Mouse (Mus musculus): ENCODE measurements around the gene A230050P20Rik. TPM values are rescaled to one million over a fixed set of nuclear protein-coding genes. Genes with fewer than 3 reads are reported as not detected.

A230050P20Rik gene
- total RNA-seq (2023): 10 to 100 TPM; 46.3 to 59.5 TPM

DNA sequence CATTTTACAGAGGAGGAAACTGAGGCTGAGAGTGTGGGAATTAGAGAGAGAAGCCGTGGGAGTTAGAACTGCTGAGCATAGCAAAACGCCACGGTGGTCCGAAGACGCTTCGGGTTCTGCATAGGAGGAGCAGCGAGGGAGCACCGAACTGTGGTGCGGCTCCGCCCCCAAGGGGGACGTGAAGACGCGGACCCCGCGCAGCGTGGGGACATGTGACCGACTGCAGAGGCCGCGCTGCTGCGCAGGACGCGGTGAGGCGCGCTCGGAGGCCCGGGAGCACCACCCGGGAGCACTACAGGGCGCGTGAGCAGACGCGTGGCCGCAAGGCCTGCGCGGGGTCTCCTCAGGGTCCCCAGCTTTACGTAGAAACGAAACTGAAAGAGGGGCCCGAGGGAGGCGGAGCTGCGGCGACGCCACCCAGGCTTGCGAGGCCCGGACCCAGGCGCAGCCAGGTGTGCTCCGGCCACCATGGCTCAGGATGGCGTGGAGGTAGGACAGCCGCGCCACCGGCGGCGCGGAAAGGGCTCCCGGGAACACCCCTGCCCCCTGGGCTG, at the start of gene A230050P20Rik:
TSS of gene A230050P20Rik (plus strand) at position 195 of the 554 bp plus-strand sequence.

GRCm38 (mm10) chr9:20879097-20879792, 10.8 kb downstream of the A230050P20Rik start, which contains the start of gene Angptl6:
Angptl6 (minus strand) TSS chr9:20879727.

GRCm38 (mm10) chr9:20887704-20888385, 19.4 kb downstream of the A230050P20Rik start, which contains the start of gene Ppan:
Ppan (plus strand) TSS chr9:20888175.

DNA sequence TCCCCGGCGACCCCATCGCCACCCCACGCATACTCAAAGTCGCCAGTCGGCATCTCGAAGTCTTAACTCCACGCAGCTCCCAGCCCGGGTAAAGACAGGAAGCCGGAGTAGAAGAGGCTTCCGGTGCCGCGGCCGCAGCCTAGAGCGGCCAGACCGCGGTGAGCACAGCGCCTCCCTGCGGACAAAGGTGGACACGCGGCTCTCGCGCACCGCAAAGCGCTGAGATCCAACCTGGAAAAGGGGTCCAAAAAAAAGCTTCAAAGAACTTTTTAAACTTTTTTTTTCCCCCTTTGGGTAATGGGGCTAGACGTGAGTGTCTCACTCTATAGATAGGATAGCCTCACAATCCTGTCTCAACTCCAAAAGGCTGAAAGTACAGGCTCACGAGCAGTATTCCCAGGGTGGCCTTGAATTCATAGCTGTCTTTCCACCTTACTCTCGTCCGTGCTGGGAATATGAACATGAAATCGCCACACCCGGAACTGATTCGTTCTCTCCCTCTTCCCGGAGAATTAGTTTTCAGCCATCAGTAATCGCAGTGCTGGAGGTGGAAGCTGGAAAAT, 30.1 kb downstream of the A230050P20Rik start, which contains the start of gene Eif3g:
TSS of gene Eif3g (minus strand) at position 113 of the 563 bp plus-strand sequence.

Other genes with a start within 250 kb of the A230050P20Rik start
- 100 to 1,000 TPM; 357 to 362 TPM for gene Ubl5, start 225.8 kb upstream of the A230050P20Rik start, total RNA-seq (2023)
- 10 to 100 TPM; 87.5 to 95.9 TPM for gene Fbxl12, start 223.9 kb upstream of the A230050P20Rik start, total RNA-seq (2023)
- 10 to 100 TPM; 18.0 to 18.3 TPM for gene Pin1, start 216.5 kb upstream of the A230050P20Rik start, total RNA-seq (2023)
- gene Olfm2, start 122.3 kb upstream of the A230050P20Rik start, total RNA-seq (2023): not detected
- gene Col5a3, start 53.6 kb upstream of the A230050P20Rik start, total RNA-seq (2023): 1 to 10 TPM; 1.1 to 1.7 TPM
- not detected for gene Rdh8, start 50.1 kb upstream of the A230050P20Rik start, total RNA-seq (2023)
- gene Angptl6, start 11.1 kb downstream of the A230050P20Rik start, total RNA-seq (2023): 1 to 10 TPM in 1 of 2 experiments, under 1 TPM in 1; 0.71 to 1.0 TPM
- gene Ppan, start 19.5 kb downstream of the A230050P20Rik start, total RNA-seq (2023): 100 to 1,000 TPM; 123 to 133 TPM
- gene Eif3g, start 30.0 kb downstream of the A230050P20Rik start, total RNA-seq (2023): 100 to 1,000 TPM; 184 to 200 TPM
- 10 to 100 TPM; 76.1 to 83.9 TPM for gene Dnmt1, start 91.2 kb downstream of the A230050P20Rik start, total RNA-seq (2023)
- 1 to 10 TPM; 2.5 to 3.1 TPM for gene S1pr2, start 108.1 kb downstream of the A230050P20Rik start, total RNA-seq (2023)
- gene Mrpl4, start 134.1 kb downstream of the A230050P20Rik start, total RNA-seq (2023): 10 to 100 TPM; 54.8 to 56.5 TPM
- gene Icam1, start 147.3 kb downstream of the A230050P20Rik start, total RNA-seq (2023): 10 to 100 TPM; 58.0 TPM
- gene Icam4, start 160.7 kb downstream of the A230050P20Rik start, total RNA-seq (2023): under 1 TPM in 1 of 2 experiments, not detected in 1; 0.73 TPM
- under 1 TPM; 0.18 to 0.29 TPM for gene Icam5, start 163.4 kb downstream of the A230050P20Rik start, total RNA-seq (2023)
- 1 to 10 TPM in 1 of 2 experiments, not detected in 1; 2.0 TPM for gene Zglp1, start 198.5 kb downstream of the A230050P20Rik start, total RNA-seq (2023)
- 1 to 10 TPM; 2.0 to 2.3 TPM for gene Gm49373, start 204.5 kb downstream of the A230050P20Rik start, total RNA-seq (2023)
- 10 to 100 TPM; 27.0 to 29.9 TPM for gene Fdx1l, start 205.0 kb downstream of the A230050P20Rik start, total RNA-seq (2023)
- gene Gm38431, start 223.4 kb downstream of the A230050P20Rik start, total RNA-seq (2023): 10 to 100 TPM in 1 of 2 experiments, 1 to 10 TPM in 1; 7.7 to 10.6 TPM
- gene Raver1, start 223.4 kb downstream of the A230050P20Rik start, total RNA-seq (2023): 100 to 1,000 TPM; 109 to 117 TPM